Mouse (Mus musculus): ENCODE data around the gene Gamt. TPM values are rescaled to one million over a fixed set of nuclear protein-coding genes. Genes with fewer than 3 reads are reported as not detected.
"Not testable (repeated sequence)": the region's sequence is repeated elsewhere in the genome, so short reads cannot be mapped to it uniquely, and the experiment has no call there.

Gene Gamt
- polyA plus RNA-seq, 1 experiment from 2014 or later = 19.5 TPM

DNA sequence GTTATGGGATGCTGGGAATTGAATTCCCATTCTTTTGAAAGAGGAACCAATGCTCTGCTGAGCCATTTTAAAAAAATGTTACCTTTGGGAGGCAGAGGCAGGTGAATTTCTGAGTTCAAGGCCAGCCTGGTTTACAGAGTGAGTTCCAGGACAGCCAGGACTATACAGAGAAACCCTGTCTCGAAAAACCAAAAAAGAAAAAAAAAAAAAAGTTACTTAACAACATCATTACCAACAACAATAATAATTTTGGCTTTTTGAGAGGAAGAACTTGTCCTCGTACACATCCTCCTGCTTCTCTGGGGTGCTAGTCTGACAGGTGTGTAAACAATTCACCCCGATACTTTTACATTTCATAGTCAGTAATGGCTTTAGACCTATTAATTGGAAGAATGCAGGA, 12.4 kb downstream of the Gamt start:
- 49% methylated on average over 3 of the region's 3 CpGs for WGBS

DNA sequence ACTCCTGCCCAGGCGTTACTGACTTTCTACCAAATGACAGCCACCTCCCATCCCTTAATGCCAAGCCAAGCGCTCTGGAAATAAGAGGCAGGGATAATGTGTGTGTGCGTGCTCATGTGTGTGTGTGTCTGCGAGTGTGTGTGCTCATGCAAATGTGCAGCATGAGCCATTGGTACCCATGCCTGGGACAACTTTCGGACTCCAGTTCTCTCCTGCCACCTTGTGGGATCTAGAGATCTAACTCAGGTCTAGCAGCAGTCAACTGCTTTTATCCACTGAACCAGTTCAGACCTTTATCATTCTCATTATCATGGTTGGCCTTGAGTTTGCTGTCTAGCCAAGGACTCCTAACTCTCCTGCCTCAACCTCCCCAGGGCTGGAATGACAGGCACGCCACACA, 13.0 kb downstream of the Gamt start:
- WGBS = 33% methylated on average over 6 of the region's 6 CpGs
- Histone ChIP-seq H3K9me3 (replicated peaks; ENCODE audit: control insufficient read depth, low read length, poor library complexity, severe bottlenecking) (no peaks in the 10 kb centered on the region), H3K4me1 (ENCODE audit: control insufficient read depth, insufficient read depth, low read length) (peaks cover 14% of the 10 kb centered on the region), H3K36me3 (ENCODE audit: control insufficient read depth, insufficient read depth, low read length) (peaks cover 5% of the 10 kb centered on the region; the same call in 1 of the 2 replicates), H3K9ac (ENCODE audit: low read depth, low read length) (no peak overlapping the region; the same call in 1 of the 2 replicates), H3K4me3 (ENCODE audit: low read depth, low read length) (no peak overlapping the region), H3K4me2 (ENCODE audit: low read length) (no peak overlapping the region), H3K27me3 (ENCODE audit: control insufficient read depth, insufficient read depth, low read depth, low read length) (no peaks in the 10 kb centered on the region), H3K27ac (ENCODE audit: low read length) (no peak overlapping the region)
- no peak for ATAC-seq

More for the DNA sequence above, 12.4 kb downstream of the Gamt start:
- not testable (repeated sequence) for H3K27ac ChIP-seq (ENCODE audit: low read length); H3K9ac ChIP-seq (ENCODE audit: low read depth, low read length); H3K36me3 ChIP-seq (ENCODE audit: control insufficient read depth, insufficient read depth, low read length); H3K27me3 ChIP-seq (ENCODE audit: control insufficient read depth, insufficient read depth, low read depth, low read length); H3K9me3 ChIP-seq (replicated peaks; ENCODE audit: control insufficient read depth, low read length, poor library complexity, severe bottlenecking)
- Histone ChIP-seq H3K4me3 (ENCODE audit: low read depth, low read length) (peak overlapping the region; percentile 66), H3K4me2 (ENCODE audit: low read length) (peak overlapping the region; percentile 40; the same call in 1 of the 2 replicates), H3K4me1 (ENCODE audit: control insufficient read depth, insufficient read depth, low read length) (peaks cover 14% of the 10 kb centered on the region)
- ATAC-seq = 0 out of 2 replicates have a peak, but pooled peaks have one; percentile 0

DNA sequence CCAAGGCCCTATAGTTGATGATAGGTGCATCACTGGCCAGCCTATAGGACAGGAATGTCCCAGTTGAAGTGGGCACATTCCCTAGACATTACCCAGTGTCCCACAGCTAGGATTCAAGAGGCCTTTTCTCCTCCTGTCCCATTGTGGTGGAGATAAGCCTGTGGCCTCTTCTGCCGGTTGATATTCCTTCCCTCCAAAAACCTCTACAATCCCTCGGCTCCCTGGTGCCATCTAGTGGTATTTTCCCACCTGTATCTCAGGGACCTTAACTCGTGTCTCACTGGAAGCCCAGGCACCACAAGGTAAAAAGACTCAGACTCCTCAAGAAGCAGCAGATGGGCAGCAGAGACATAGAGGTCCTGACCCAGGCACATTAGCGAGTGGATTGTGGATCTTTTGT, 15.2 kb downstream of the Gamt start:
- Histone ChIP-seq H3K27ac (ENCODE audit: low read length) (peak overlapping the region; percentile 62), H3K4me1 (ENCODE audit: control insufficient read depth, insufficient read depth, low read length) (peaks cover 17% of the 10 kb centered on the region), H3K9me3 (replicated peaks; ENCODE audit: control insufficient read depth, low read length, poor library complexity, severe bottlenecking) (no peaks in the 10 kb centered on the region), H3K36me3 (ENCODE audit: control insufficient read depth, insufficient read depth, low read length) (peaks cover 21% of the 10 kb centered on the region), H3K4me2 (ENCODE audit: low read length) (no peak overlapping the region), H3K4me3 (ENCODE audit: low read depth, low read length) (no peak overlapping the region), H3K9ac (ENCODE audit: low read depth, low read length) (peak overlapping the region; percentile 36), H3K27me3 (ENCODE audit: control insufficient read depth, insufficient read depth, low read depth, low read length) (no peaks in the 10 kb centered on the region)
- WGBS = 8% methylated on average over 4 of the region's 4 CpGs
- ATAC-seq = no peak

DNA sequence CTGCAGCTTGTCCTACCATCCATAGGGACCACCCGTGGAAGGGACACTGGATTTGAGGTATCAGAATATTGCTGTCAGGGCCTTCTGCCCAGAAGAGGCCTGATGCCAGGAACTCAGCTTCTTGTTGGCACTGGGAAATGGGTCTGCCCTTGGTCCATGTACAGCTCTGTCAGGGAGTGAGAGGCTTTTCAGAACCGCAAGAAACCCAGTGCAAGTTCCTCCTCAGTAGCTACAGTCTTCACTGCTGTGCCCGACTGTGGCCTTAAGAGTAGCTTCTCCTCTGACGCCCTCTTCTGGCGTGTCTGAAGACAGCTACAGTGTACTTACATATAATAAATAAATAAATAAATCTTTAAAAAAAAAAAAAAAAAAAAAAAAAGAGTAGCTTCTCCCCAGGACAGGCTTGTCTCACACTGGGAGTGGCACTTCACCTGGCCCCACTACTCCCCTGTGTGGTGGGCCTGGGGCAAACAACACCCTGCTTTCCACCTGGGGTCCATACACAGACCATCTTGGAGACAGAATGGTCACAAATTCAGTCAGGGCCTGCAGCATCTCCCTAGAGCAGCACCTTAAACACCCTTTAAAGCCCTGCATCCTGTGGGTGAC, 15.9 kb downstream of the Gamt start:
- H3K9ac ChIP-seq (ENCODE audit: low read depth, low read length) = no peak overlapping the region
- peaks cover 10% of the 10 kb centered on the region for H3K4me1 ChIP-seq (ENCODE audit: control insufficient read depth, insufficient read depth, low read length)
- no peak overlapping the region for H3K4me2 ChIP-seq (ENCODE audit: low read length)
- H3K27me3 ChIP-seq (ENCODE audit: control insufficient read depth, insufficient read depth, low read depth, low read length) = no peaks in the 10 kb centered on the region
- ATAC-seq = no peak
- H3K27ac ChIP-seq (ENCODE audit: low read length) = peak overlapping the region; percentile 62; the same call in 1 of the 2 replicates
- no peaks in the 10 kb centered on the region for H3K9me3 ChIP-seq (replicated peaks; ENCODE audit: control insufficient read depth, low read length, poor library complexity, severe bottlenecking)
- H3K4me3 ChIP-seq (ENCODE audit: low read depth, low read length) = no peak overlapping the region
- peaks cover 26% of the 10 kb centered on the region for H3K36me3 ChIP-seq (ENCODE audit: control insufficient read depth, insufficient read depth, low read length)
- 27% methylated on average over 5 of the region's 5 CpGs for WGBS

DNA sequence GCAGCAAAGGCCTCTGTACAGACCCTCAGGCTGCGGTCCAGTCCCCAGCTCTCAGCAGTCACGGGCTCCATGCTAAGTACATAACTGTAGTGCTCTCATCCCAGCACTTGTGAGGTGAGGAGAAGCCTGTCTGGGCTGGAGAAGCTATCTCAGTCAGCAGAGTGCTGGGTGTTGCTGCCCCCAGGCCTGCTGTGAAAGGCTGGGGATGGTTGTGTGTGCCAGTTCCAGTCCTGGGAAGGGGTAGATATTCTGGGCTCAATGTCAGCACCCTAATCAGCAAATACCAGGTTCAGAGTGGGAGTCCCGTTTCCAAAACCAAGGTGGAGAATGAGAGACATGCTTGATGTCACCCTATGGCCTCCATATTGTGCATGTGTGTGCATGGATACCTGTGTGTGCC, 18.2 kb downstream of the Gamt start:
- H3K36me3 ChIP-seq (ENCODE audit: control insufficient read depth, insufficient read depth, low read length) = peaks cover 35% of the 10 kb centered on the region
- 75% methylated on average over 3 of the region's 3 CpGs for WGBS

DNA sequence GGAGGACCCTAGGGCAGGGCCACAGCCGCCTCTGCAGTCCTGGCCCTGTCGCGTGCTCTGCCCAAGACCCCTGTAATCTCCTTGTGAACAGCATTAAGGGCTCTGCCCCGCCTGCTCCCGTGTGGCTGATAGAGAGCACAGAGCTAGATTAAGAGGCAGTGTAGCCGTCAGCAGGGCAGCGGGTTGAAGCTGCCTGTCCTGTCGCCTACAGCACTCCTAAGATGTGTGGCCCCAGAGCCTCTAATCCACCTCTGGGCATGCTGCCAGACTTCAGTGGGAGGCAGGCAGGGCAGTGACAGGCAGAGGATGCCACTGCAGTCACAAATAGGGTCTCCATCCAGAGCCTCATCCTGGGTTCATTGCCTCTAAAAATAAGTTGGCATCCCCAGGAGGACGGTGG, 18.7 kb downstream of the Gamt start:
- Histone ChIP-seq H3K4me2 (ENCODE audit: low read length) (no peak overlapping the region), H3K27ac (ENCODE audit: low read length) (peak overlapping the region; percentile 35; the same call in 1 of the 2 replicates), H3K36me3 (ENCODE audit: control insufficient read depth, insufficient read depth, low read length) (peaks cover 36% of the 10 kb centered on the region), H3K9ac (ENCODE audit: low read depth, low read length) (peak overlapping the region; percentile 35; the same call in 1 of the 2 replicates), H3K4me1 (ENCODE audit: control insufficient read depth, insufficient read depth, low read length) (peaks cover 8% of the 10 kb centered on the region; the same call in 1 of the 2 replicates), H3K9me3 (replicated peaks; ENCODE audit: control insufficient read depth, low read length, poor library complexity, severe bottlenecking) (no peaks in the 10 kb centered on the region), H3K27me3 (ENCODE audit: control insufficient read depth, insufficient read depth, low read depth, low read length) (no peaks in the 10 kb centered on the region), H3K4me3 (ENCODE audit: low read depth, low read length) (no peak overlapping the region)
- WGBS = 43% methylated on average over 9 of the region's 9 CpGs
- no peak for ATAC-seq

More for the DNA sequence above, 18.2 kb downstream of the Gamt start:
- Histone ChIP-seq H3K4me3 (ENCODE audit: low read depth, low read length) (no peak overlapping the region), H3K27me3 (ENCODE audit: control insufficient read depth, insufficient read depth, low read depth, low read length) (no peaks in the 10 kb centered on the region), H3K9ac (ENCODE audit: low read depth, low read length) (no peak overlapping the region), H3K27ac (ENCODE audit: low read length) (0 out of 2 replicates have a peak overlapping the region, but pooled peaks have one; percentile 35), H3K4me2 (ENCODE audit: low read length) (no peak overlapping the region), H3K9me3 (replicated peaks; ENCODE audit: control insufficient read depth, low read length, poor library complexity, severe bottlenecking) (no peaks in the 10 kb centered on the region), H3K4me1 (ENCODE audit: control insufficient read depth, insufficient read depth, low read length) (peaks cover 8% of the 10 kb centered on the region; the same call in 1 of the 2 replicates)
- ATAC-seq = no peak

DNA sequence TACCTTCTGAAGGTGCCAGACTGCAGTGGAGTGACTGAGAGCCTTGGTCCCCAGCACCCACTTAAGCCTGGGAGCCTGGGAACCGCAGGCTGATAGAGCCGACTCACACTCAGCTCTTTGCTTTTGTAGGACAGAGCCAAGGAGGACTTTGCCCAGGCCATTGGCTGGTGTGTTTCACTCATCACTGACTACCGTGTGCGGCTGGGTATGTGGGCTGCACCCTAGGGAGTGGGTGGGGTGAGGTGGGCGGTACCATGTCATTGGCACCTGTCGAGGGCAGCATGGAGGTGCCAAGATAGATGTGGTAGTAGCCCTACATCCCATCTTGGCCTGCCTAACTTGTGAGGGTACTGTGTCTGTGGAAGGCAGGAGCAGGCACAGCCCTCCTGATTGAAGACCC, 21.0 kb downstream of the Gamt start:
- ATAC-seq = no peak
- H3K4me1 ChIP-seq (ENCODE audit: control insufficient read depth, insufficient read depth, low read length) = peaks cover 3% of the 10 kb centered on the region; the same call in 1 of the 2 replicates
- no peak overlapping the region for H3K27ac ChIP-seq (ENCODE audit: low read length)
- no peak overlapping the region for H3K4me3 ChIP-seq (ENCODE audit: low read depth, low read length)
- H3K36me3 ChIP-seq (ENCODE audit: control insufficient read depth, insufficient read depth, low read length) = peaks cover 40% of the 10 kb centered on the region
- WGBS = 84% methylated on average over 6 of the region's 6 CpGs
- H3K9me3 ChIP-seq (replicated peaks; ENCODE audit: control insufficient read depth, low read length, poor library complexity, severe bottlenecking) = no peaks in the 10 kb centered on the region
- H3K27me3 ChIP-seq (ENCODE audit: control insufficient read depth, insufficient read depth, low read depth, low read length) = no peaks in the 10 kb centered on the region
- no peak overlapping the region for H3K9ac ChIP-seq (ENCODE audit: low read depth, low read length)
- H3K4me2 ChIP-seq (ENCODE audit: low read length) = no peak overlapping the region

DNA sequence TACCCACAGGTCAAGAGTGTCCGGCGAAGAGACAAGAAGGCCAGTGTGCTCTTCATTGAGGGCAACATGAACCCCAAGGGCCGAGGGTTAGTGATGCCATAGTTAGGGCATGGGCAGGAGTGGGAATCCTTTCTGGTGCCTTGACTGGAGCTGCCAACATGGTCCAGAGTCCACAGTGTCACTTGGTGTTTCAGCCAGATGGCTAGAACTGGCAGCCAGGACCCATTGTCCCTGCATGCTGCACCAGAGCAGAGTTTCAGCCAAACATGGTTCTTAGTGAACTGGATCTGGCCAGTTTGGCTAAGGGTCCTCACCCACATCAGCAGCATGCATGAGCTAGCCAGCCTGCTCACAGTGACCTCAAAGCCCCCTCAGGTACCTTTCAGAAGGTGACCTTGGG, 22.5 kb downstream of the Gamt start:
- Histone ChIP-seq H3K9ac (ENCODE audit: low read depth, low read length) (no peak overlapping the region), H3K27me3 (ENCODE audit: control insufficient read depth, insufficient read depth, low read depth, low read length) (no peaks in the 10 kb centered on the region), H3K4me1 (ENCODE audit: control insufficient read depth, insufficient read depth, low read length) (peaks cover 4% of the 10 kb centered on the region; the same call in 1 of the 2 replicates), H3K4me2 (ENCODE audit: low read length) (no peak overlapping the region), H3K36me3 (ENCODE audit: control insufficient read depth, insufficient read depth, low read length) (peaks cover 35% of the 10 kb centered on the region), H3K9me3 (replicated peaks; ENCODE audit: control insufficient read depth, low read length, poor library complexity, severe bottlenecking) (no peaks in the 10 kb centered on the region), H3K27ac (ENCODE audit: low read length) (no peak overlapping the region), H3K4me3 (ENCODE audit: low read depth, low read length) (no peak overlapping the region)
- WGBS = 90% methylated on average over 3 of the region's 3 CpGs
- no peak for ATAC-seq

DNA sequence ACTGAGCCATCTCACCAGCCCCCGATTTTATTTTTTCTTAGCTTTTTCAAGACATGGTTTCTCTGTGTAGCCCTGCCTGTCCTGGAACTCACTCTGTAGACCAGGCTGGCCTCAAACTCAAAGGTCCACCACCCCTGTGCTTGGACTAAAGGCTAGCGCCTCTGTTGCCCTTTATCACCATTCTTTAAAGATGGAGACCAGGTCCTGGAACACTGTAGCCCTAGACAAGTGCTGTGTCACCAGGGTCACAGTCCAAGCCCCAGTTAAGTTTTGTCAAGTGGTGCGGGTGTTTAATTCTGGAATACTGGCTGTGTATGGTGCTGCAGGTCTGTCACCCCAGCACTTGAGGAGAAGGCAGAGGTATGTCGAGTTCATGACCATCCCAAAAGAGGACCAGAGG, 23.8 kb downstream of the Gamt start:
- 84% methylated on average over 4 of the region's 4 CpGs for WGBS
- Histone ChIP-seq H3K4me2 (ENCODE audit: low read length) (no peak overlapping the region), H3K36me3 (ENCODE audit: control insufficient read depth, insufficient read depth, low read length) (peaks cover 36% of the 10 kb centered on the region), H3K9me3 (replicated peaks; ENCODE audit: control insufficient read depth, low read length, poor library complexity, severe bottlenecking) (no peaks in the 10 kb centered on the region), H3K9ac (ENCODE audit: low read depth, low read length) (no peak overlapping the region), H3K4me1 (ENCODE audit: control insufficient read depth, insufficient read depth, low read length) (peaks cover 12% of the 10 kb centered on the region; the same call in 1 of the 2 replicates), H3K4me3 (ENCODE audit: low read depth, low read length) (no peak overlapping the region), H3K27ac (ENCODE audit: low read length) (no peak overlapping the region), H3K27me3 (ENCODE audit: control insufficient read depth, insufficient read depth, low read depth, low read length) (no peaks in the 10 kb centered on the region)
- ATAC-seq = no peak

Measured in midbrain, embryonic 16.5 days (tissue).